Mouse (Mus musculus) heart, postnatal 36 days (tissue): ENCODE data around the gene Ccng1. TPM values are rescaled to one million over a fixed set of nuclear protein-coding genes. Genes with fewer than 3 reads are reported as not detected.
A peak's percentile ranks its signal among the peaks of the same experiment; 100 is the strongest.

ENCODE experiments used
- DNase-seq, 2 experiments: peaks; one replicate each; pipeline ENCODE4 v3.0.0; 2021 to 2022
- intact Hi-C: fragments of 180-260 bp; cut with DNase I; formaldehyde crosslinking; loops from one replicate; pipeline ENCODE4 v1.15.1; 2025
- total RNA-seq, 2 experiments: library from RNA; stranded (reverse); gene quantifications; 2 replicates each; pipeline ENCODE4 v1.2.3; 2021

Gene Ccng1
- total RNA-seq, result 100 to 1,000 TPM; 400 to 530 TPM

- peak; percentile 86 to 89 for DNase-seq
- intact Hi-C loops, result loop anchor here (1.0 kb wide), 1 partner anchor 63 kb away; no protein-coding TSS in a partner anchor
Observed at GRCm38 (mm10) chr11:40755109-40755627, at the start of gene Ccng1. TSS of gene Ccng1 (minus strand) at chr11:40755311.

- no peak for DNase-seq
- intact Hi-C loops, result no loop called here
Observed at GRCm38 (mm10) chr11:40790307-40790706, 35.2 kb upstream of the Ccng1 start.

GRCm38 (mm10) chr11:40789701-40790100, 34.6 kb upstream of the Ccng1 start:
- no peak for DNase-seq
- intact Hi-C loops, result no loop called here

GRCm38 (mm10) chr11:40786900-40787299, 31.8 kb upstream of the Ccng1 start:
- intact Hi-C loops, result no loop called here
- no peak for DNase-seq

- intact Hi-C loops, result no loop called here
- DNase-seq, result no peak
Observed at GRCm38 (mm10) chr11:40784326-40784725, 29.2 kb upstream of the Ccng1 start.

- intact Hi-C loops, result no loop called here
- DNase-seq, result no peak
Observed at GRCm38 (mm10) chr11:40783346-40783745, 28.2 kb upstream of the Ccng1 start.

GRCm38 (mm10) chr11:40781857-40782256, 26.7 kb upstream of the Ccng1 start:
- intact Hi-C loops, result no loop called here
- DNase-seq, result no peak

- no peak for DNase-seq
- intact Hi-C loops, result loop anchor here (5.0 to 10.0 kb wide), 3 partner anchors 89 to 1399 kb away; no protein-coding TSS in a partner anchor
Observed at GRCm38 (mm10) chr11:40775315-40776269, 20.5 kb upstream of the Ccng1 start.

GRCm38 (mm10) chr11:40764690-40765089, 9.6 kb upstream of the Ccng1 start:
- intact Hi-C loops, result loop anchor here (5.0 kb wide), 1 partner anchor 162 kb away; no protein-coding TSS in a partner anchor
- DNase-seq, result no peak

- intact Hi-C loops, result loop anchor here (5.0 kb wide), 1 partner anchor 161 kb away; no protein-coding TSS in a partner anchor
- DNase-seq, result no peak
Observed at GRCm38 (mm10) chr11:40763395-40763794, 8.3 kb upstream of the Ccng1 start.

- DNase-seq, result no peak
- intact Hi-C loops, result loop anchor here (5.0 kb wide), 1 partner anchor 158 kb away; no protein-coding TSS in a partner anchor
Observed at GRCm38 (mm10) chr11:40759896-40760295, 4.8 kb upstream of the Ccng1 start.

- no peak for DNase-seq
- intact Hi-C loops, result loop anchor here (1.0 kb wide), 1 partner anchor 64 kb away; no protein-coding TSS in a partner anchor
Observed at GRCm38 (mm10) chr11:40755968-40756367, 857 bp upstream of the Ccng1 start.

- intact Hi-C loops, result loop anchor here (1.0 kb wide), 2 partner anchors 20 to 62 kb away; no protein-coding TSS in a partner anchor
- no peak for DNase-seq
Observed at GRCm38 (mm10) chr11:40754664-40755107, 425 bp downstream of the Ccng1 start.

- peak in 1 of 2 experiments; percentile 5 for DNase-seq
- intact Hi-C loops, result loop anchor here (1.0 kb wide), 1 partner anchor 20 kb away; no protein-coding TSS in a partner anchor
Observed at GRCm38 (mm10) chr11:40753836-40754235, 1.3 kb downstream of the Ccng1 start.

GRCm38 (mm10) chr11:40747716-40748115, 7.4 kb downstream of the Ccng1 start:
- intact Hi-C loops, result no loop called here
- no peak for DNase-seq

- intact Hi-C loops, result no loop called here
Observed at GRCm38 (mm10) chr11:40746361-40746760, 8.8 kb downstream of the Ccng1 start.

GRCm38 (mm10) chr11:40744348-40744747, 10.8 kb downstream of the Ccng1 start:
- intact Hi-C loops, result no loop called here
- no peak for DNase-seq

More at GRCm38 (mm10) chr11:40746361-40746760, 8.8 kb downstream of the Ccng1 start:
- no peak for DNase-seq

- intact Hi-C loops, result no loop called here
- DNase-seq, result no peak
Observed at GRCm38 (mm10) chr11:40741605-40742262, 13.4 kb downstream of the Ccng1 start.

- intact Hi-C loops, result no loop called here
- no peak for DNase-seq
Observed at GRCm38 (mm10) chr11:40737369-40737768, 17.7 kb downstream of the Ccng1 start.

GRCm38 (mm10) chr11:40734251-40734752, 20.8 kb downstream of the Ccng1 start:
- intact Hi-C loops, result loop anchor here (1.0 kb wide), 1 partner anchor 20 kb away; no protein-coding TSS in a partner anchor

More at GRCm38 (mm10) chr11:40734251-40734752, 20.8 kb downstream of the Ccng1 start:
- DNase-seq, result no peak
